Mouse (Mus musculus) kidney, embryonic 16.5 days (tissue): Measurements from ENCODE around the gene Tpk1. TPM values are rescaled to one million over a fixed set of nuclear protein-coding genes. Genes with fewer than 3 reads are reported as not detected.
"Not testable (repeated sequence)": the region's sequence is repeated elsewhere in the genome, so short reads cannot be mapped to it uniquely, and the experiment has no call there.

ENCODE experiments used
- ATAC-seq: fragments of 200-750 bp; cut with Nextera tagmentation; 2 replicates; pipeline ENCODE4 v1.8.0; 2017; ENCODE audit warnings: moderate TSS enrichment; ENCODE audit not compliant: low FRiP score, low TSS enrichment
- H3K27ac ChIP-seq: fragments of 300-500 bp; sonication (generic); 2 replicates; pipeline ENCODE4 v1.5.1; 2014; ENCODE audit warnings: low read length
- H3K27me3 ChIP-seq: fragments of 300-500 bp; sonication (generic); 2 replicates; pipeline ENCODE4 v1.6.1; 2014; ENCODE audit warnings: low read length, control low read depth, mixed read lengths; ENCODE audit not compliant: insufficient read depth
- H3K36me3 ChIP-seq: fragments of 300-500 bp; sonication (generic); 2 replicates; pipeline ENCODE4 v1.6.1; 2014; ENCODE audit warnings: low read length, control low read depth, mixed read lengths; ENCODE audit not compliant: insufficient read depth
- H3K4me1 ChIP-seq: fragments of 300-500 bp; sonication (generic); 2 replicates; pipeline ENCODE4 v1.6.1; 2014; ENCODE audit warnings: low read length, control low read depth, mixed read lengths; ENCODE audit not compliant: insufficient read depth
- H3K4me2 ChIP-seq: fragments of 300-500 bp; sonication (generic); replicated peaks from 2 replicates; pipeline ENCODE4 v1.6.1; 2014; ENCODE audit warnings: low read depth, low read length
- H3K4me3 ChIP-seq: fragments of 300-500 bp; sonication (generic); 2 replicates; pipeline ENCODE4 v1.5.1; 2014; ENCODE audit warnings: mild to moderate bottlenecking, low read length
- H3K9ac ChIP-seq: fragments of 300-500 bp; sonication (generic); replicated peaks from 2 replicates; pipeline ENCODE4 v1.6.1; 2014; ENCODE audit warnings: low read length
- H3K9me3 ChIP-seq: fragments of 300-500 bp; sonication (generic); 2 replicates; pipeline ENCODE4 v1.6.1; 2016; ENCODE audit warnings: low read length, control low read depth
- WGBS: fragments of 180-500 bp; shearing (Covaris S2); extraction: QIAGEN DNeasy Blood & Tissue Kit; methylation state at CpG from one replicate; pipeline ENCODE4 v1.1.7; 2014; 5-methylcytosine and 5-hydroxymethylcytosine counted together
- polyA plus RNA-seq: library from polyadenylated mRNA; unstranded; fragments of >200 nt; fragmentation: Nextera tagmentation; extraction: Ambion mirVana; gene quantifications from 2 replicates; pipeline ENCODE4 v1.2.1, GENCODE M21; 2015

Gene Tpk1
- polyA plus RNA-seq, 1 experiment from 2014 or later, result 23.0 TPM

DNA sequence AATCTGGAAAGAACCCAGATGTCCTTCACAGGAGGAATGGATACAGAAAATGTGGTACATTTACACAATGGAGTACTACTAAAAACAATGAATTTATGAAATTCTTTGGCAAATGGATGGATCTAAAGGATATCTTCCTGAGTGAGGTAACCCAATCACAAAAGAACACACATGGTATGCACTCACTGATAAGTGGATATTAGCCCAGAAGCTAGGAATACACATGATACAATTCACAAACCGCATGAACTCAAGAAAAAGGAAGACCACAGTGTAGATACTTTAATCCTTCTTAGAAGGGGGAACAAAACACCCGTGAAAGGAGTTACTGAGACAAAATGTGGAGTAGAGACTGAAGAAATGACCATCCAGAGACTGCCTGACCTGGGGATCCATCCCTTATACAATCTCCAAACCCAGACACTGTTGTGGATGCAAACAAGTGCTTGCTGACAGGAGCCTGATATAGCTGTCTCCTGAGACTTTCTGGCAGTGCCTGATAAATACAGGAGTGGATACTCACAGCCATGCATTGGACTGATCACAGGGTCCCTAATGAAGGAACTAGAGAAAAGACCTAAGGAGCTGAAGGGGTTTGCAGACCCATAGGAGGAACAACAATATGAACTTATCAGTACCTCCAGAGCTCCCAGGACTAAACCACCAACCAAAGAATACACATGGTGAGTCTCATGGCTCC lies 159.2 kb downstream of the Tpk1 start:
- not testable (repeated sequence) for H3K4me1 ChIP-seq, H3K9me3 ChIP-seq, H3K4me2 ChIP-seq, H3K4me3 ChIP-seq, ATAC-seq, H3K9ac ChIP-seq, H3K27ac ChIP-seq, H3K36me3 ChIP-seq, H3K27me3 ChIP-seq
- WGBS, result 98% methylated on average over 2 of the region's 2 CpGs

DNA sequence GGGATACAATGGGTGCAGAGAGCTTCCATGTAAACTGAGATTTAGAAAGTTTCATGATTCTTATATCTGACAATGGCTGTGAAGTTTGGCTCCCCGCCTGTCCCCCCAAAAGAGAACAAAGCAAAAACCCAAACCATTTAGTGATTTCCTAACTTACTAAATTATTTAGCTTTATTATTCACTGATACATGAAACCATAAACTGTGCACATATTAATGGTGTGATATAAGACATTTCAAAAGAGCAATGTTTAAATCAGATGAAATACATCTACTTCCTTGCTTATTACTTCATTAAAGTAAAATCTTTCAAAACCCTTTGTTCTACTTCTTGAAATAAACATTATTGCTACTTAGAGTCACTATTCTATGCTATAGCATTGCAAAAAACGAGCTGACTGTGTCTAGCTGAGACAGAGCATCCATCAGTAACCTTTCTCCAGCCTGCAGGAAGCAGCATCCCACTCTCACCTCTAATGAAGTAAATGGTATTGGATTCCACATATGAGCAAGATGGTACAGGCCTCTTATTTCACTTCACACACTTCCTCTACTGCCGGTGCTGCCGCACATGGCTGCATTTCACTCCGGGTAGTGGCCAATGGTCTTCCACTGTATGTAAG lies 161.4 kb downstream of the Tpk1 start:
- Histone ChIP-seq H3K4me3 (no peak overlapping the region), H3K36me3 (no peaks in the 10 kb centered on the region), H3K9me3 (no peaks in the 10 kb centered on the region), H3K4me1 (no peaks in the 10 kb centered on the region), H3K9ac (no peak overlapping the region), H3K4me2 (no peak overlapping the region), H3K27ac (no peak overlapping the region), H3K27me3 (no peaks in the 10 kb centered on the region)
- WGBS, result 71% methylated on average over 5 of the region's 5 CpGs
- ATAC-seq, result no peak

DNA sequence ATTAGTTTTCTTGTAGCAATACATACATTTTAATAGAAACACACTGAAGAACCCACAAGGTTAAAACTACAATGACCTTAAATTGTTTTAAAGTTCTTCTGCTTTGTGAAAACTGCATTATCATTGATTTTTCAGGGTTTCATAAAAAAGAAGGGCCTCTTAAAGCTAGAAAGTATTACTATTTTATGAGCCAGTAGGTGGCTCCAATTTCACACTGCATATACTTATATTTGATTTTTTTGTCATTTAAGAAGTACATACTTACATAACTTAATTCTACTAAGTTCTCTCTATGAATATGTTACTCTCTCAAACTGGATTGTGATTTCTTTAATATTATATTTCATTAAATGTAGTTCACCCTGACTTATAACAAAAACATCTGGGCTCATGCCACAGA lies 173.7 kb downstream of the Tpk1 start:
- Histone ChIP-seq H3K4me3 (no peak overlapping the region), H3K4me1 (no peaks in the 10 kb centered on the region), H3K27me3 (no peaks in the 10 kb centered on the region), H3K9ac (no peak overlapping the region), H3K27ac (no peak overlapping the region), H3K4me2 (no peak overlapping the region), H3K36me3 (no peaks in the 10 kb centered on the region), H3K9me3 (no peaks in the 10 kb centered on the region)
- no peak for ATAC-seq

DNA sequence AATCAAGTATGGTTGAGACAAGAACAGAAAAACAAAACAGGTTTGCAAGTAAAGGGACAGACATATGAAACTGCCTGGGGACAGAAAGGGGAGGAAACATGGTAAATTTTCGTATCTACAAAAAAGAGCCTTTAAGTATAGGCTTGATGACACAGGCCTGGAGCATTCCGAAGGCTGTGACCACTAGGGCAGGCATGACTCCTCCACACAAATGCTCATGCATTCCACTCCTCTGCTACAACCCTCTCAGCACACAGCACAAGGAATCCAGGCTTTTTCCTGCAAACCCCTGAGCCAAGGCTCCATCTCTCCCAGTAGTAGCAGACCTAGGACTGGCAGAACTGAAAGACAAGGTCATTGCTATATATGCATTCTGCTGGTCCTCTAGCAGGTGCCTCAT lies 179.4 kb downstream of the Tpk1 start:
- no peaks in the 10 kb centered on the region for H3K4me1 ChIP-seq
- whole genome bisulfite sequencing, result 87% methylated on average over 2 of the region's 2 CpGs
- H3K36me3 ChIP-seq, result no peaks in the 10 kb centered on the region
- H3K9me3 ChIP-seq, result no peaks in the 10 kb centered on the region
- H3K27ac ChIP-seq, result no peak overlapping the region
- no peak for ATAC-seq
- H3K4me2 ChIP-seq, result no peak overlapping the region
- H3K4me3 ChIP-seq, result no peak overlapping the region
- H3K27me3 ChIP-seq, result no peaks in the 10 kb centered on the region
- no peak overlapping the region for H3K9ac ChIP-seq

DNA sequence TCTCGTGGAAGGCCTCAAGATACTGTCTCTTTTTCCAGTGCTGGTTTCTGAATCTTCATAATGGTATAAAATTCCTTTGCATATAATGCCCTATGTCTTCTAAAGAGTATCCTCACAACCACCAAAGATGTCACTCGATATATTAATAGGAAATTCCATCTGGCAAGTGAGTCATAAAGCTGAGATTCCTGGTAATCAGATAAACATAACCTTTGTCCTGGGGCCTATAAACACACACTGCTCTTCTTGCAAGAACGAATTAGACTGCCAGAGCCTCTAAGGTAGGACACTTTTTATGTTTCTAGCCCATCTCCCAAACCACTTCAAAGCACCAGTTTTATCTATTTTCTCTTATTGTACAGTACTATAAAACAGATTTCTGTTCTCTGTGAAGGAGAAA lies 185.4 kb downstream of the Tpk1 start:
- ATAC-seq, result no peak
- 40% methylated on average over 3 of the region's 3 CpGs for WGBS

DNA sequence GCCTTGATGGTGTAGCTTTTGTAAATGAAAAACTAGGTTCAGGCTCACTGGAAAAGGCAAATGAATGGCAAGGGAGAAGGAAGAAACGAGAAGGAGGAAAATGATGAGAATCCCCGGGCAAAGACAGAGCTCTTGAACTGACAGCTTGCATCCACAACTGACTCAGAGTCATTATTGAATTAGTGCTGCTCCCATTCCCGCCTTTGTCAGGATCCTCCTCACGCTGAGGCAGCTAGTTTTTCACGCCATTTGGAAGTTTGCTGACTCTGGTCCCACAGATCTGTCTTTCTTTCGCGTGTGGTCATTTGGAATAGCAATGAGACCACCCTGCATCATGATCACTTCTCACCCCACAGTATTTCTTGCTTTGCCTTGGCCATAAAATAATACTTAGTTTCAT lies 187.3 kb downstream of the Tpk1 start:
- Histone ChIP-seq H3K4me2 (no peak overlapping the region), H3K4me3 (no peak overlapping the region), H3K27me3 (no peaks in the 10 kb centered on the region), H3K9me3 (no peaks in the 10 kb centered on the region), H3K9ac (no peak overlapping the region), H3K4me1 (0 out of 2 replicates have a peak, but pooled peaks cover 3% of the 10 kb centered on the region), H3K36me3 (no peaks in the 10 kb centered on the region), H3K27ac (no peak overlapping the region)
- no peak for ATAC-seq
- 70% methylated on average over 7 of the region's 7 CpGs for WGBS

More for the DNA sequence above, 185.4 kb downstream of the Tpk1 start:
- H3K9ac ChIP-seq, result no peak overlapping the region
- H3K4me2 ChIP-seq, result no peak overlapping the region
- no peak overlapping the region for H3K4me3 ChIP-seq
- H3K27ac ChIP-seq, result no peak overlapping the region
- 0 out of 2 replicates have a peak, but pooled peaks cover 3% of the 10 kb centered on the region for H3K4me1 ChIP-seq
- no peaks in the 10 kb centered on the region for H3K36me3 ChIP-seq
- no peaks in the 10 kb centered on the region for H3K27me3 ChIP-seq
- no peaks in the 10 kb centered on the region for H3K9me3 ChIP-seq

DNA sequence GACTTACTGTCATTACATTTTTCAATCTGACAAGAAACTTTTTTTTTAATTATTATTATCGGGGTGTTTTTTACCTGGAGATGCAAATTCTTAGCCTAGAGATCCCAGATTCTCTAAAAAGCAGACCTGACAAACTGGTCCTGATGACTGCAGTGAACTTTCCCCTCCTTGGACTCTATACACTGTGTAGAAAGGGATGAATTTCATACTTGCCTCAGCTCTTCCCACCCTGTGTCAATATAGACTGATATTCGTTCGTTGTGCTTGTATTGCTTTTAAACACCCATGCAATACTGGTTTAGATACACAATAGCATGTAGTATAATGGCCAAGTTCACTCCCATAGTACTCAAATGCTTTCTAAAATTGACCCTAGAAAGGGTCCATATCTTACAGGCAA lies 189.7 kb downstream of the Tpk1 start:
- Histone ChIP-seq H3K4me1 (0 out of 2 replicates have a peak, but pooled peaks cover 3% of the 10 kb centered on the region), H3K27me3 (no peaks in the 10 kb centered on the region), H3K4me2 (no peak overlapping the region), H3K9me3 (no peaks in the 10 kb centered on the region), H3K27ac (no peak overlapping the region), H3K36me3 (no peaks in the 10 kb centered on the region), H3K9ac (no peak overlapping the region), H3K4me3 (no peak overlapping the region)
- WGBS, result 94% methylated on average over 3 of the region's 3 CpGs
- no peak for ATAC-seq

DNA sequence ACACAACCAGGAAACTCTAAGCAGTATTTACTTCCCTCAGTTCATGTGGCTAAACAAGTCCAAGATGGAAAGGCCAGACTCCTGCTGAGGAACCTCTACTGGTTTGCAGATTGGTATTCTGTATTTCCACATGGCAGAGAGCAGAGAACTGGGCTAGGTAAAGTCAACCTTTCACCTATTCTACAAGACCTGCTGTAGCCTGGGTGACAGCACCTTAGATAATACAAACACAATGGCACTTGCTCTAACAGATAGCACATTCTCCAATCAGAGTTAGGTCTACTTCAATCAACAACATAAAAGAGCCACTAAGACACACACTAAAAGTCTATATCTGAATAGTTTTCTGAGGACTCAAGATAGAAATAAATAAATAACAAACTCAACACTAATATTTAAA lies 190.2 kb downstream of the Tpk1 start:
- Histone ChIP-seq H3K27ac (no peak overlapping the region), H3K36me3 (no peaks in the 10 kb centered on the region), H3K4me3 (no peak overlapping the region), H3K27me3 (no peaks in the 10 kb centered on the region), H3K9ac (no peak overlapping the region), H3K4me1 (0 out of 2 replicates have a peak, but pooled peaks cover 3% of the 10 kb centered on the region), H3K4me2 (no peak overlapping the region), H3K9me3 (no peaks in the 10 kb centered on the region)
- no peak for ATAC-seq

DNA sequence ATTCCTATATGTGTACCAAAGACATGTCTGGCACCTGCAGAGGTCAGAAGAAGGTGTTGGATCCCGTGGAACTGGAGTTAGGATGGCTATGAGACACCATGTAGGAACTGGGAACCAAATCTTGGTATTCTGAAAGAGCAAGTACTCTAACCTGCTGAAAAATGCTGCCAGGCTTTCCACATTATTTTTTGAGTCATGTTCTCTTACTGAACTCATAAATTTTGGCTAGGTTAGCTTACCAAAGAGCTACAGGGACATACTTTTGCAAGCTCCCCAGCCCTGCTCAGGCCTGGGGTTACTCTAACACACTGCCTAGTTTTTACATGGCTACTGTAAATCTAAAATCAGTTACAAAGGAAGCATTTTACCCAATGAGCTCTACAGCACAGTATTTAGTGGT lies 194.5 kb downstream of the Tpk1 start:
- ATAC-seq, result no peak
- no peak overlapping the region for H3K4me2 ChIP-seq
- H3K4me1 ChIP-seq, result no peaks in the 10 kb centered on the region
- no peak overlapping the region for H3K9ac ChIP-seq
- H3K27ac ChIP-seq, result no peak overlapping the region
- no peaks in the 10 kb centered on the region for H3K36me3 ChIP-seq
- 74% methylated on average over 1 of the region's 1 CpGs for WGBS
- no peaks in the 10 kb centered on the region for H3K27me3 ChIP-seq
- no peak overlapping the region for H3K4me3 ChIP-seq
- H3K9me3 ChIP-seq, result no peaks in the 10 kb centered on the region

DNA sequence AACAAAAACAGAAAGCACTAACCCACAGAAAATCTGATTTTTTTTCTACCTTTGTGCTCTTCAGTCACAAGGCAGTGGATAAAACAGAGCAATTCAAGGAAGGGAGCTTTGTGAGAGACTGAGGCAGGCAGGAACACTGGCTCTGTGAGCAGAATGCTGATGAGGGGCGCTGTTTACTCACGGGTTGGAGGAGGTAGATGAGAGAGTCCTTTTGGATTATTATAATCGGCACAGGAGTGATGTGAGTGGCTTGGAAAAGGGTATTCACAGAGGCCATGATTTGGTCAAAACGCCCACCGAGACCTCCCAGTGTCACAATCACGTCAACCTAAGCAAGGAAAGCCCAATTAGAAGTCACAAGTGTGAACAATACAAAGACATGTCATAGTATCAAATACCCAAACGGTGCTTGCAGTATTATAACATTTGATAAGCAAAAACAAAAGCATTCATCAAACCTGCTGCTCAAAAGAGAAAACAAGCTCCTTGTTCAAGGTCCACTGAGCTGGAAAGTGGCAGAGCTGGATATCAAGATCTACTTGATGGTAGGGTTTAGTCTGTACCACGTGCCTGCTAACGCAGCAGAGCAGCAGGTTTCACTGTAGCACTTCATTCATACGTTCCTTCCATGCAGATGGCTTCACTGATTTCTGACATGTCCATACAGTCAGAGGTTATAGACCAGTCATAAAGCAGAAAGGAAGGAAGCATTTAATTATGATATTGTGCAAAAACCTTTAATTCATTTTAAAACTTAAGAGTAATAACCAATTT lies 197.1 kb downstream of the Tpk1 start:
- Histone ChIP-seq H3K4me3 (no peak overlapping the region), H3K4me2 (no peak overlapping the region), H3K4me1 (no peaks in the 10 kb centered on the region), H3K36me3 (no peaks in the 10 kb centered on the region), H3K9me3 (no peaks in the 10 kb centered on the region), H3K27me3 (no peaks in the 10 kb centered on the region), H3K9ac (no peak overlapping the region), H3K27ac (no peak overlapping the region)
- 62% methylated on average over 10 of the region's 10 CpGs for WGBS
- ATAC-seq, result peak; percentile 61; the same call in 1 of the 2 replicates
